Mouse (Mus musculus): ENCODE measurements around the gene Cwh43.

Cwh43 gene

GRCm38 (mm10) chr5:73405981-73406722, at the start of gene Cwh43:
Gene Cwh43 (plus strand): TSS chr5:73406075.
- DNase-seq = peak; percentile 87

GRCm38 (mm10) chr5:73359134-73359751, 46.6 kb upstream of the Cwh43 start:
- DNase-seq = peak; percentile 91

- DNase-seq = no peak
Observed at GRCm38 (mm10) chr5:73359752-73360141, 46.1 kb upstream of the Cwh43 start.

GRCm38 (mm10) chr5:73360240-73360639, 45.6 kb upstream of the Cwh43 start:
- no peak for DNase-seq

GRCm38 (mm10) chr5:73362338-73362737, 43.5 kb upstream of the Cwh43 start:
- no peak for DNase-seq

GRCm38 (mm10) chr5:73362791-73363190, 43.1 kb upstream of the Cwh43 start:
- no peak for DNase-seq

GRCm38 (mm10) chr5:73364107-73364864, 41.6 kb upstream of the Cwh43 start:
- no peak for DNase-seq

DNA sequence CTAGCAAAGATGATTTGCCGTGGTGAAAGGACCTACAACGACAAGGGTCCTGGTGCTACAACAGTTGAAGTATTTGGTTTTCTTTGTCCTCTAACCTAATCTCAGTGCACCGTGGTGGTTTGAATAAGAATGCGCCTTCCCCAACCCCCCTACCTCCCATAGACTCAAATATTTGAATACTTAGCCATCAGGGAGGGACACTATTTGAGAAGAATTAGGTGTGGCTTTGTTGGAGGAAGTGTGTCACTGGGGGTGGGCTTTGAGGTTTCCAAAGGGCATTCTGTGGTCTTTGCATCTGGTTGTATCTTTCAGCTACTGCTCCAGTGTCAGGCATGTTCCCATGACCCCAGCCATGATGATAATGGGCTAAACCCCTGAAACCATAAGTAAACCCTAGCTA, 38.0 kb upstream of the Cwh43 start:
- DNase-seq = no peak

- peak; percentile 90 for DNase-seq
Observed at GRCm38 (mm10) chr5:73368845-73369447, 36.9 kb upstream of the Cwh43 start.

DNA sequence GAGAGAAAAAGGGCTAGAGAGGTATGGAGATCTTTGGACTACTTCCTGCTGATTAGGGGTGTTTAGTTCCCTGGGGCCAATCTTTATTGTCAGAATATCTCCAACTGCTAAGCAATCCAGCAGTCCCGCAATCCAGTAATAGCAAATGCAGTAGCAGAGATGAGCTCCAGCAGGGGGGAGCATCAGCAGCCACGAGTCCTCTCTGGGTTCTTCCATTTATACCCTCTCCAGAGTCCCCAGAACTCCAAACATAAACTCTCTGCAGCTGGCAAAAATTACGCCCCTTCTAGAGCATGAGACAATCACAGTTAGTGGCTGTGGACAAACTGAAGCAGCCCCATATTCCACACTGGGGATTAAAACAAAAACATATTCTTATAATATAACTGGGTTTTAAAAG, 36.1 kb upstream of the Cwh43 start:
- no peak for DNase-seq

DNA sequence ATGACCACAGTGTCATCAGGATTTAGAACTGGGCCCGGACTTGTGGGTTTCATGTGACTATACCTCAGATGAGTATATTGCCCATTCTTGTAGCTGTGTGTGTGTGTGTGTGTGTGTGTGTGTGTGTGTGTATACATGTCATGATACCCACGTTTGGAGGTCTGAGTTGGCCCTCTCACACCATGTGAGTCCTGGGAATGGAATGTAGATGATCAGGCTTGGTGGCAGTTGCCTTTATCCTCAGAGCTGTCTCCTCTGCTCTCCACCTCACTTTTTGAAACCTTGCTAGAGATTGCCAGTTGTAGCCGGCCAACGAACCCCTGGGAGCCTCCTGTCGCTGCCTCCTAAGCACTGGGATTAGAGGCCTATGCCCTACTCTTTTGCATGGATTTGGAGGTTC, 33.3 kb upstream of the Cwh43 start:
- DNase-seq = no peak

- no peak for DNase-seq
Observed at GRCm38 (mm10) chr5:73373184-73373583, 32.7 kb upstream of the Cwh43 start.

DNA sequence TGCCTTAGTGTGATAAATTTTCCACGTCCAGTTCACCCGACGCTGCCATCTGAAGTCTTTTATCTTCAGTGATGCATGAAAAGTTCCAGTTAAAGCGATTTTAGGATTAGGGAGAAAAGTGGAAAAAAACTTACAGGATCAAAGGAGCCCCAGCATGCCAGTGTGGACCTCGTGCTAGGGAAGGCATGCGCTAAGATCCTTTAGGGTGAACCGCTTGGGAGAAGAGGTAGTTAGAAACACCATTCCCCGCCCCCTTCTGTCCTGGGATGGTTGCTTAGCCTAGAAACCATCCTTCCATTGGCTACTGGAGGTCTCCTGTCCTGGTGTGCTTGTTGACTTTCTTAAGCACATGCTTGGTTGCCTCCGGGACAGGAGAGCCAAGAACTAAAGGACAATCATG, 29.8 kb upstream of the Cwh43 start:
- DNase-seq = no peak

DNA sequence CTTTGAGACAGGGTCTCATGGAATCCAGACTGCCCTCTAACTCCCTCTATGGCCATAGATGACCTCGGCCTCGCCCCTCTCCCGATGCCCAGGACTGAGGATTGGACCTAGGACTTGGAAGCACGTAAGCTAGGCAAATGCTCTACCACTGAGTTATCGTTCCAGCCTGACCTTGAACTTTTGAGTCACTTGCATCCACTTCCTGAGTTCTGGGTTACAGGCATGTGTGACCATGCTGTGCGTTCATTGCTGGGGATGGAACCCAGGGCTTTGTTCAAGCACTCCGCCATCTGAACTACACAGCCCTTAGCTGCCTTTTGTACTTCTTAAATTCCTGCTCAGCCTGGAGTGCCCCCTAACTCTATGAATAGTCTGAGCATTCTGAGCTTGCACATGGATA, 29.4 kb upstream of the Cwh43 start:
- DNase-seq = no peak

- DNase-seq = peak; percentile 93
Observed at GRCm38 (mm10) chr5:73379908-73380307, 26.0 kb upstream of the Cwh43 start.

GRCm38 (mm10) chr5:73380829-73381228, 25.0 kb upstream of the Cwh43 start:
- peak; percentile 95 for DNase-seq

- DNase-seq = no peak
Observed at GRCm38 (mm10) chr5:73381510-73381909, 24.4 kb upstream of the Cwh43 start.

- DNase-seq = peak; percentile 94
Observed at GRCm38 (mm10) chr5:73381976-73382540, 23.8 kb upstream of the Cwh43 start.

DNA sequence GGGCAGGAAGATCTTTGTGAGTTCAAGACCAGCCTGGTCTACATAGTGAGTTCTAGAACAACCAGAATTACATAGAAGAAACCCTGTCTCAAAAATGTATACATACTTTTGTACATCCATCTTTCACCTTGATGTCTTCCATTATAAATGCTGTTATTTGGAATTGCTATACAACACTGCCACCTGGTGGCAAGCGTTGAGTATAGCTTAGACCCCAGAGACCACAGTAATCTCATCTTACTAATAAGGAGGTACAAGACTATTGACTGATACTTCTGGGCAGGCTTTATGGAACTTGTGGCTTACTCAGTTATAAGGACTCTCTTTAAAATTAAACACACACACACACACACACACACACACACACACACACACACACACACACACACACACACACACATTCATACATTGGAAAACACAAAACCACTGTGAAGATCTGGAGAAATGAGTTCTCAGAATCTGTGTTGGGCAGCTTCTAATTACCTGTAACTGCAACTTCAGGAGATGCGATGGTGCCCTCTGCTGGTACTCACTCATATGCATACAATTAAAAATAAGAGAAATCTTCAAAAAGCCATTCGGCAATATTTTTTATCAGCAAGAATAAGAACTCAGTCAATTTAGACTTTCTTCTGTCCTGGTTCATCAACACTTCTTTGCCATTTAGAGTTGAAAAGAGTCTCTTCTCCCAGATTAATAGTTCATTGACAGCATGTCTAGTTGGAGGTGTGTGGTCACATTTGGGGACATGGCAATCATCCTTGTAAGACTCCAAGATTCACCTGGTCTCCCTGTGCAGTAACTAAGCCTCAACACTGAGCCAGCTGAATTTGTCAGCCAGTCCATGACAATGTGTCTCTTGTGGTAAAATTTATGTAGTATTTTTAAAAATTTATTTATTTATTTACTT, 22.9 kb upstream of the Cwh43 start:
- peak; percentile 93 for DNase-seq

GRCm38 (mm10) chr5:73383647-73383970, 22.3 kb upstream of the Cwh43 start:
- peak; percentile 71 for DNase-seq

- no peak for DNase-seq
Observed at GRCm38 (mm10) chr5:73393041-73393440, 12.8 kb upstream of the Cwh43 start.
